Comparison of ENCODE assay signal across 8 mouse cellular contexts in the genomic region with DNA sequence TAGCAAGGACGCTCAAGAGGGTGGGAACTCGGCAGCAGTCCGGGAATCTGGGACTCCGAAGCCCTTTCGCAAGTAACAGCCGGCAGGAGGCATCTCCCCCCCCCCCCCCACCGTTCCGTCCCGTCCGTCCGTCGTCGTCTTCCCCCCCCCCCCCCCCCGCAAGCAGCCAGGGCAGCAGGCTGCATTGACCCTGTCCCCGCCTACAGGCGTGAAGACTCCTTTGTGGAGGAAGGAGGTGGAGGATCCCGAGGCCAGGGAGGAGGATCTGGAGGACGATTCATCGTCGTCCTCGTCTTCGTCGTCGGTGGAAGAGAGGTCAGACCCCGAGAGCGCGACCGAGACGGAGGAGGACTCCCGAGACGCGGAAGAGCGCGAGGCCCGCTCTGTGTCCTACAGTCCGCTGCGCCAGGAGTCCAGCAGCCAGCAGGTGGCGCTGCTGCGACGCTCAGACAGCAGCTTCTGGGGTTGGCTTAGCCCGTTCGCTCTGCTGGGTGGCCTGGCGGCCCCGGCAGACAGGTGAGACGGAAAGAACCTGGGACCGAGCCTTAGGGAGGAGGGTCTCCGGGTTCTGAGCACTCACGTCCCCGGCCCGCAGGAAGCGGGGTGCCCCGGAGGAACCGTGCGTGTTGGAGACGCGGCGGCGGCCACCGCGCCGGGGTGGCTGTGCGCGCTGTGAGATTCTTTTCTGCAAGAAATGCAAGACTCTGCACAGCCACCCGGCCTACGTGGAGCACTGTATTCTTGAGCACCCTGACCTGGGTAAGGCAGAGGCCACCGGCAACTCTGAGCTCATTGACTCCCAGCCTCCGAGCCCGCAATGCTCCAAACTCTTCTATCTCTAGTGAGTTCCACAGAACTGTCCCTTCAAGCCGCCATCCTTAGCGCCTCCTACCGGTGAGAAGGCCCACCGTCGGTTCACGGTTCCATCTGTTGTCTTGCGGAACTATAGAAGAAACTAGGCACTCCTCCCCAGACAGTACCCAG. TPM values are rescaled to one million over a fixed set of nuclear protein-coding genes. Genes with fewer than 3 reads are reported as not detected.
DNase-seq lines count a peak whose midpoint lies in the region; ATAC-seq and TF ChIP-seq lines count a peak whose summit lies in the region.

No protein-coding gene starts in this region.

- no peak overlapping the region for H3K27ac ChIP-seq in embryonic facial prominence, embryonic 12.5 days
- no peak overlapping the region for H3K27ac ChIP-seq in limb, embryonic 11.5 days (replicated peaks; ENCODE audit: low read depth, low read length)
- H3K27ac ChIP-seq in midbrain, embryonic 13.5 days = no peak overlapping the region
- H3K27ac ChIP-seq in small intestine, adult 2 months (ENCODE audit: insufficient read depth, low read depth, low read length) = no peak overlapping the region

- peaks cover 46% of the 10 kb centered on the region for H3K27me3 ChIP-seq in embryonic facial prominence, embryonic 12.5 days
- peaks cover 41% of the 10 kb centered on the region for H3K27me3 ChIP-seq in limb, embryonic 11.5 days (ENCODE audit: control insufficient read depth, insufficient read depth, low read length)
- H3K27me3 ChIP-seq in midbrain, embryonic 13.5 days = peaks cover 60% of the 10 kb centered on the region
- peaks cover 3% of the 10 kb centered on the region; the same call in 1 of the 2 replicates for H3K27me3 ChIP-seq in small intestine, adult 2 months (ENCODE audit: control insufficient read depth, insufficient read depth, low read length)

- WGBS in embryonic facial prominence, embryonic 12.5 days = under 1% methylated on average over 59 of the region's 75 CpGs
- under 1% methylated on average over 64 of the region's 75 CpGs for WGBS in limb, embryonic 11.5 days
- WGBS in midbrain, embryonic 13.5 days = under 1% methylated on average over 64 of the region's 75 CpGs
- WGBS in small intestine, adult 2 months = under 1% methylated on average over 65 of the region's 75 CpGs

- peak; percentile 88 for ATAC-seq in embryonic facial prominence, embryonic 12.5 days (ENCODE audit: insufficient number of reproducible peaks, insufficient read depth, low FRiP score, low TSS enrichment)
- ATAC-seq in limb, embryonic 11.5 days (ENCODE audit: insufficient number of reproducible peaks, low FRiP score, low TSS enrichment, low read depth) = peak; percentile 89
- peak; percentile 97 for ATAC-seq in midbrain, embryonic 13.5 days

- H3K4me1 ChIP-seq in embryonic facial prominence, embryonic 12.5 days = peaks cover 10% of the 10 kb centered on the region; the same call in 1 of the 2 replicates
- H3K4me1 ChIP-seq in limb, embryonic 11.5 days (ENCODE audit: control insufficient read depth, insufficient read depth, low read length) = no peaks in the 10 kb centered on the region
- peaks cover 16% of the 10 kb centered on the region for H3K4me1 ChIP-seq in midbrain, embryonic 13.5 days (replicated peaks)
- peaks cover 16% of the 10 kb centered on the region for H3K4me1 ChIP-seq in small intestine, adult 2 months (ENCODE audit: control insufficient read depth, insufficient read depth, insufficient read length, low read length)

- H3K4me3 ChIP-seq in embryonic facial prominence, embryonic 12.5 days = peak overlapping the region; percentile 49
- peak overlapping the region; percentile 47 for H3K4me3 ChIP-seq in limb, embryonic 11.5 days (ENCODE audit: low read depth, low read length)
- peak overlapping the region; percentile 60 for H3K4me3 ChIP-seq in midbrain, embryonic 13.5 days (replicated peaks)
- peak overlapping the region; percentile 79 for H3K4me3 ChIP-seq in small intestine, adult 2 months (ENCODE audit: low read depth, low read length)

- H3K36me3 ChIP-seq in embryonic facial prominence, embryonic 12.5 days = no peaks in the 10 kb centered on the region
- no peaks in the 10 kb centered on the region; the same call in 1 of the 2 replicates for H3K36me3 ChIP-seq in limb, embryonic 11.5 days (ENCODE audit: control insufficient read depth, insufficient read depth, low read length)
- no peaks in the 10 kb centered on the region for H3K36me3 ChIP-seq in midbrain, embryonic 13.5 days
- H3K36me3 ChIP-seq in small intestine, adult 2 months (ENCODE audit: control insufficient read depth, insufficient read depth, low read length) = no peaks in the 10 kb centered on the region

- peak overlapping the region; percentile 59 for H3K9ac ChIP-seq in embryonic facial prominence, embryonic 12.5 days
- H3K9ac ChIP-seq in limb, embryonic 11.5 days (ENCODE audit: low read length) = peak overlapping the region; percentile 41
- H3K9ac ChIP-seq in midbrain, embryonic 13.5 days (replicated peaks) = peak overlapping the region; percentile 70

- H3K9me3 ChIP-seq in embryonic facial prominence, embryonic 12.5 days = no peaks in the 10 kb centered on the region
- H3K9me3 ChIP-seq in limb, embryonic 11.5 days (ENCODE audit: control insufficient read depth, low read length) = no peaks in the 10 kb centered on the region
- H3K9me3 ChIP-seq in midbrain, embryonic 13.5 days = no peaks in the 10 kb centered on the region

- peak; percentile 94 for DNase-seq in 416B (ENCODE audit: low read depth)
- DNase-seq in adrenal gland, postnatal 36 days = peak; percentile 88 to 93
- DNase-seq in heart, adult 18-20 months = peak; percentile 88 to 90
- DNase-seq in kidney, adult 18-20 months = peak; percentile 91
- peak; percentile 93 for DNase-seq in limb, embryonic 11.5 days (ENCODE audit: low spot score)

- H3K4me2 ChIP-seq in embryonic facial prominence, embryonic 12.5 days (replicated peaks) = peak overlapping the region; percentile 86
- peak overlapping the region; percentile 75 for H3K4me2 ChIP-seq in limb, embryonic 11.5 days (ENCODE audit: low read depth, severe bottlenecking)
- peak overlapping the region; percentile 86 for H3K4me2 ChIP-seq in midbrain, embryonic 13.5 days (replicated peaks)

- peak; percentile 56 for TF ChIP-seq POLR2A in small intestine, adult 2 months (IDR thresholded peaks at IDR 0.05; ENCODE audit: low read depth, low read length)

- peak; percentile 92 for TF ChIP-seq CTCF in small intestine, adult 2 months (IDR thresholded peaks at IDR 0.05; ENCODE audit: extremely low read depth, insufficient read length, insufficient replicate concordance, low read depth, low read length)

RNA-seq across cellular contexts. Expression of gene 1700020L24Rik, which starts 2.9 kb away (rescaled TPM):
- under 1 TPM; 0.30 to 0.43 TPM for total RNA-seq in adrenal gland, postnatal 36 days (2021)
- polyA plus RNA-seq in embryonic facial prominence, embryonic 12.5 days (2016; fragmentation: Nextera tagmentation; extraction: Ambion mirVana) = 0.45 and 0.60 TPM in 2 replicates
- not detected for total RNA-seq in heart, adult 18-20 months (2021)
- 0.55 TPM in 1 of 2 replicates, not detected in the other for polyA plus RNA-seq in limb, embryonic 11.5 days (2014; fragmentation: Nextera tagmentation; extraction: Ambion mirVana)
- not detected in 2 replicates for polyA plus RNA-seq in midbrain, embryonic 13.5 days (2015; fragmentation: Nextera tagmentation; extraction: Ambion mirVana)
- 0.94 and 1.4 TPM in 2 replicates for polyA plus RNA-seq in small intestine, adult 2 months (2012; rRNA removed)

RNA-seq across cellular contexts. Expression of gene Gas2l2, which starts 11.1 kb away (rescaled TPM):
- not detected for total RNA-seq in adrenal gland, postnatal 36 days (2021)
- 0.06 and 0.09 TPM in 2 replicates for polyA plus RNA-seq in embryonic facial prominence, embryonic 12.5 days (2016; fragmentation: Nextera tagmentation; extraction: Ambion mirVana)
- total RNA-seq in heart, adult 18-20 months (2021) = not detected
- not detected in 2 replicates for polyA plus RNA-seq in limb, embryonic 11.5 days (2014; fragmentation: Nextera tagmentation; extraction: Ambion mirVana)
- 0.17 and 0.23 TPM in 2 replicates for polyA plus RNA-seq in midbrain, embryonic 13.5 days (2015; fragmentation: Nextera tagmentation; extraction: Ambion mirVana)
- 0.06 and 0.18 TPM in 2 replicates for polyA plus RNA-seq in small intestine, adult 2 months (2012; rRNA removed)

RNA-seq across cellular contexts. Expression of gene Mmp28, which starts 22.5 kb away (rescaled TPM):
- total RNA-seq in adrenal gland, postnatal 36 days (2021) = 10 to 100 TPM; 11.0 to 12.7 TPM
- 2.9 and 3.2 TPM in 2 replicates for polyA plus RNA-seq in embryonic facial prominence, embryonic 12.5 days (2016; fragmentation: Nextera tagmentation; extraction: Ambion mirVana)
- 1 to 10 TPM; 3.0 to 4.7 TPM for total RNA-seq in heart, adult 18-20 months (2021)
- 2.9 and 3.7 TPM in 2 replicates for polyA plus RNA-seq in limb, embryonic 11.5 days (2014; fragmentation: Nextera tagmentation; extraction: Ambion mirVana)
- 2.5 and 3.6 TPM in 2 replicates for polyA plus RNA-seq in midbrain, embryonic 13.5 days (2015; fragmentation: Nextera tagmentation; extraction: Ambion mirVana)
- 10.5 and 12.0 TPM in 2 replicates for polyA plus RNA-seq in small intestine, adult 2 months (2012; rRNA removed)

RNA-seq across cellular contexts. Expression of gene Rasl10b, which starts 31.4 kb away (rescaled TPM):
- total RNA-seq in adrenal gland, postnatal 36 days (2021) = 10 to 100 TPM; 12.0 to 13.6 TPM
- 6.3 and 6.9 TPM in 2 replicates for polyA plus RNA-seq in embryonic facial prominence, embryonic 12.5 days (2016; fragmentation: Nextera tagmentation; extraction: Ambion mirVana)
- total RNA-seq in heart, adult 18-20 months (2021) = 10 to 100 TPM; 74.9 to 78.3 TPM
- polyA plus RNA-seq in limb, embryonic 11.5 days (2014; fragmentation: Nextera tagmentation; extraction: Ambion mirVana) = 0.88 and 1.3 TPM in 2 replicates
- 12.0 and 21.1 TPM in 2 replicates for polyA plus RNA-seq in midbrain, embryonic 13.5 days (2015; fragmentation: Nextera tagmentation; extraction: Ambion mirVana)
- polyA plus RNA-seq in small intestine, adult 2 months (2012; rRNA removed) = 0.80 and 0.93 TPM in 2 replicates

RNA-seq across cellular contexts. Expression of gene Taf15, which starts 32.5 kb away (rescaled TPM):
- 10 to 100 TPM; 62.2 to 78.5 TPM for total RNA-seq in adrenal gland, postnatal 36 days (2021)
- 14.5 and 15.5 TPM in 2 replicates for polyA plus RNA-seq in embryonic facial prominence, embryonic 12.5 days (2016; fragmentation: Nextera tagmentation; extraction: Ambion mirVana)
- 10 to 100 TPM; 34.2 to 41.5 TPM for total RNA-seq in heart, adult 18-20 months (2021)
- polyA plus RNA-seq in limb, embryonic 11.5 days (2014; fragmentation: Nextera tagmentation; extraction: Ambion mirVana) = 11.3 and 13.3 TPM in 2 replicates
- 17.6 and 19.9 TPM in 2 replicates for polyA plus RNA-seq in midbrain, embryonic 13.5 days (2015; fragmentation: Nextera tagmentation; extraction: Ambion mirVana)
- 2.6 and 6.1 TPM in 2 replicates for polyA plus RNA-seq in small intestine, adult 2 months (2012; rRNA removed)
